Mouse (Mus musculus): ENCODE data around the gene Alg11.

Gene Alg11

GRCm38 (mm10) chr8:22060446-22060889 lies at the start of gene Alg11:
TSS of gene Alg11 (plus strand) at chr8:22060721.
- DNase-seq (ENCODE audit: low spot score in 2 of 2) = peak; percentile 95 to 97

- DNase-seq (ENCODE audit: low spot score in 2 of 2) = no peak
These were observed 47.4 kb upstream of the Alg11 start for GRCm38 (mm10) chr8:22013034-22013707.

- no peak for DNase-seq (ENCODE audit: low spot score in 2 of 2)
These were observed 42.8 kb upstream of the Alg11 start for GRCm38 (mm10) chr8:22017731-22018130.

GRCm38 (mm10) chr8:22019498-22019897 lies 41.0 kb upstream of the Alg11 start:
- no peak for DNase-seq (ENCODE audit: low spot score in 2 of 2)

GRCm38 (mm10) chr8:22022244-22022643 lies 38.3 kb upstream of the Alg11 start:
- no peak for DNase-seq (ENCODE audit: low spot score in 2 of 2)

- DNase-seq (ENCODE audit: low spot score in 2 of 2) = no peak
These were observed 35.3 kb upstream of the Alg11 start for GRCm38 (mm10) chr8:22025241-22025640.

- DNase-seq (ENCODE audit: low spot score in 2 of 2) = no peak
These were observed 31.5 kb upstream of the Alg11 start for GRCm38 (mm10) chr8:22028973-22029372.

DNA sequence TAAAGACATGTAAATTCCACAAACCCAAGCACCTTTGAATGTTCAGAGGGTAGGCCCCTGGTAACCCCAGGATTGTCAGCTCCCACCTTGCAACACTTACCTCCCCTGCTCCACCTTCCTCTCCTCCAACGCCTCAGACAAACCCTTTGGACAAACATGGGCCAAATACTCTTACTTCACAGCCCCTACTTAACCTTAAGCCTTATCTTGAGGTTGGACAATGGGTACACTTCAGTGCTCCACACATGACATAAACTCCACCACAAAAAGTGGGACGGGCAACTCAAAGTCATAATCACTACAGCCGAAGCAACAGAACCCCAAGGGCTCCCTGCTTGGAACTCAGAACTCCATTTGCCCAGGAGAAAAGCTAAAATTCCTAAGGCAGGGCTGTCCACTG lies 29.5 kb upstream of the Alg11 start:
- no peak for DNase-seq (ENCODE audit: low spot score in 2 of 2)

DNA sequence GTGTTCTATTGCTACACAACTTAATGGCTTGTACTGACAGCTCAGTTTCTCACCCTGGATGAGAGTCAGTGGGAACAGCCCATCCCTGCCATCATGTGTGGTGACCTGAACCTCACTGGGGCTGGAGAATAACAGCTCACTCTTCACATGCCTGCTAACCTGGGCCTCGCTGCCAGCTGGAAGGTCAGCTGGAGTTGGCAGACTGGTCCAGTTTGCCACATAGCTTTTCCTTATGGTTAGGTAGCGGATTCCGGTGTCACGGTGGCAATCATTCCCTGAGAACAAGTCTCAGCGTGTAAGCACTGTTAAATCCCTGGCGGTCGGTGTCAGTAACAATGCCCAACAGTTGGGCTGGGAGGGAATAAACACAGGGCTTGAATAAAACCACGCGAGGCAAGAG lies 24.4 kb upstream of the Alg11 start:
- DNase-seq (ENCODE audit: low spot score in 2 of 2) = no peak

- DNase-seq (ENCODE audit: low spot score in 2 of 2) = no peak
These were observed 23.5 kb upstream of the Alg11 start for GRCm38 (mm10) chr8:22037022-22037421.

DNA sequence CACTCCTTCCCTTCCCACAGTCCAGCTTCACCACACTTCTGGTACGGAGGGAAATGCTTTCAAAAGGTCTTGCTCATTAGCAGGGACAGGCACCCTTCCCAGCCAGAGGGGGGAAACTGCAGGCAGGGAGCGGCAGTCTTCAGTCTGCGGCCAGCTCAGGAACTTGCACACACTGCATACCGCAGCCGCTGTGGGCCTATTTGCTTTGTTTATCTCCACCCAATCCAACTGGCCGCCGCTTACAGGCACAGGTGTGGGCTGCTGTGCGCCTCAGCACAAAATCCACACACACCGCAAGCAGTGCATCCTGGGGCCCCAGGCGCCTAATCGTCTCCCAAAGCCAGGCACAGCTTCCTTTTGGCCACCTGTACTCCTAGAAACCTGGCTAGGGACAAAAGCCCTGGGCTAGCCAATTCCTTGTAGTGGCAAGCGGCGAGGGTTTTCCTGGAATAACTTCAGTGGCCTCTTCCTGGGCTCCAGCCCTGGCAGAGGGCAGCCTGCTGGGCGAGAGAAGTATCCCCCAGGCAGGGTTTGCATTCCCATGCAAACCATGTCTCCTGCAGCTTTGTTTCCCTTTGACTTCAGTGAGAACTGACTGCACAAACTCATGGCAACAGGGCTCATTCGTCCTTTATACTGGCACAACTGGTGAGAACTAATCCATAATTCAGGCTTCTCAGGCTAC lies 20.9 kb upstream of the Alg11 start:
- DNase-seq (ENCODE audit: low spot score in 2 of 2) = no peak

DNA sequence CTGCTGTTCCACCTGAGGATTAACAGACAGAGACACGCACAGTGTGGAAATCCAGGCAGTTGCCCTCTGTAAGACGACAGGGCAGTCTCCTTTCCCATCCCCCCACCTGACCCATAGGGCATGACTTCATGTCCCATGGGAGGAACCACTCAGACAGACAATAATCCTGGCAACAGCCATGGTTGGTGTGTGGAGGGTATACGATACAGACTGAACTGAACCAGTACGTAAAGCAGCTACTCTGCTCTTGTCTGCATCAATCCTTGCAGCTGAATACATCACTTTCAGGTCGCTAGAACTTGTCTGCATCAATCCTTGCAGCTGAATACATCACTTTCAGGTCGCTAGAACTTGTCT lies 20.4 kb upstream of the Alg11 start:
- no peak for DNase-seq (ENCODE audit: low spot score in 2 of 2)

- DNase-seq (ENCODE audit: low spot score in 2 of 2) = no peak
These were observed 18.0 kb upstream of the Alg11 start for GRCm38 (mm10) chr8:22042515-22042914.

GRCm38 (mm10) chr8:22043706-22044105 lies 16.8 kb upstream of the Alg11 start:
- DNase-seq (ENCODE audit: low spot score in 2 of 2) = no peak

DNA sequence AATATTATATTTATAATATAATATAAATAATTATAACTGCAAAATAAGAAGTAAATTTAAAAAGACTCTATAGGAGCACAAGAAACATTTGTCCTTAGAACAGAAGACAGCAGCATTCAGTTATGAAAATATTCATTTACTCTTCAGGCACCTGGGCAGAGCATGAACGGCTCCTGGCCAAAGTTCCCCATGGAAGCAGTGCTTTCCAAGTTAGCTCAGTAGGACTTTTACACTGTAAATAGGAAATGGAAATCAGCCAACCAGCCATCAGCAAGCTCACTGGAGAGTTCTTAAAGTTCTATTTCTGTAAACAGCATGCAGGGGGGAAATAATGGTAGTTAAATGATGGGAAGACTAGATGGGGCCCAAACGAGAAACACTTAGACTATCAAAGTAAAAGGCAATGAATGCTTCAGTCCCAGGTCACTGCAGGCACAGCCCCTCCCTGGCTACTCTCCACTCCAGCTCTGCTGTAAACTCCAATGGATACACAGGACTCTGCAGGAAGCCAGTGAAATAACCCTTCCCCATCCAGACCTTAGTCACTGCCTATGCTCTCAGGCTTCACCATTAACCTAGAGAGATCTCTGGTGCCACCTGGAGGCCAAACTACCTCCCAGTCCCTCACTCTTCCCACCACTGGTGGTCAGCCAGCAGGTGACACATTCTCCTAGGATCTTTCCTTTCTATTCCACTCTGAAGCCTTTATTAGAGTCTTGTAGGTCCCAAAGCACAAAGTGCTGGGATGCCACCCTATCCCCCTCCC lies 12.6 kb upstream of the Alg11 start:
- peak in 1 of 2 experiments; percentile 12 for DNase-seq (ENCODE audit: low spot score in 2 of 2)

DNA sequence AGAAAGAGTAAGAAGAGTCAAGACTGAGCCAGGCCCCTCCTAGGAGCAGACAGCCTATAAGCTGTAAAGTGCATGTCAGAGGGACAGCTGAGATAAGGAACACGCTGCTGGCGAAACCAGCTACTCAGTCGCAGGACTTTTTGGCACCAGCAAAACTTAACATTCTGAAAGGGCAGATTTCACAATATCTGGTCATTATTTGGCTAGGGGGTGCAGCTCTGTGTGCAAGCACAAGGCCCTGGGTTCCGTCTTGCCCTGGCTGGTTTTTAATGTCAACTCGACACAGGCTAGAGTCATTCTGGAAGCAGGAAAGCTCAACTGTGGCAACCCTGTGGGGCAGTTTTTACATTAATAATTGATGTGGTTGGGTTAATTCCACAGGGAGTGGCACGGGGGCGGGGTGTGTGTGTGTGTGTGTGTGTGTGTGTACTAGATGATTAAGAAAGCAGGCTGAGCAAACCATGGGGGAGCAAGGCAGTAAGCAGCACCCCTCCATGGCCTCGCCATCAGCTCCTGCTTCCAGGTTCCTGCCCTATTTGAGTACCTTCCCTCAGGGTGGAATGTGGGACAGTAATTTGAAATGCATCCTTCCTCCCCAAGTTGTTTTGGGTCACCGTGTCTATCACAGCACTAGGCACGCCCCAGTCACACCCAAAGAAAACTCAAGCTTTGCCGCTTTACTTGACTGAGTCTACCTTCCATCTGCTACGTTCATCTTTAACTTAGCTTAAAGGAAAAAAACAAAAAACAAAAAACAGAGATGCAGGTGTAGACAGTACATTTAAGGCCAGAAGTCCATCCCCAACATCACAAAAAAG lies 5.6 kb upstream of the Alg11 start:
- no peak for DNase-seq (ENCODE audit: low spot score in 2 of 2)

- DNase-seq (ENCODE audit: low spot score in 2 of 2) = no peak
These were observed 5.0 kb upstream of the Alg11 start for GRCm38 (mm10) chr8:22055492-22055877.

- DNase-seq (ENCODE audit: low spot score in 2 of 2) = no peak
These were observed 3.7 kb upstream of the Alg11 start for GRCm38 (mm10) chr8:22056850-22057249.

DNA sequence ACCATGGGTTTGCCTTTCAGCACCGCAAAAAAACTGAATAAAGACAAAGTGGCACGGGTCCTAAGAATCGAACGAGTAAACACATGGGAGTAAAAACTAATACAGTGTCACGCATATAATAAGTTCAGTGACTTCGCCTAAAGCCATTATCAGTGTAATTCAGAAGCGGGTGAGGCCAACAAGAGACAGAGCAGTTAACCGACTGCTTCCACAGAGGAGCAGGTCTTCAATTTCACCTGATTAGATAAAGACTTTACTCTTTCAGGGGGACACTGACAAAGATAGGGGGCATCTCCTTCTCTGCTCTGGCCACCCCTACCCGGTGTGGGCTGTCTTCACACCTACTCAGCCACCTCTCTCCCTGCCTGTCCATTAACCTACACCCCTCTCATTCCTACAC lies 2.2 kb upstream of the Alg11 start:
- no peak for DNase-seq (ENCODE audit: low spot score in 2 of 2)

GRCm38 (mm10) chr8:22059153-22059738 lies 1.3 kb upstream of the Alg11 start:
- no peak for DNase-seq (ENCODE audit: low spot score in 2 of 2)

DNA sequence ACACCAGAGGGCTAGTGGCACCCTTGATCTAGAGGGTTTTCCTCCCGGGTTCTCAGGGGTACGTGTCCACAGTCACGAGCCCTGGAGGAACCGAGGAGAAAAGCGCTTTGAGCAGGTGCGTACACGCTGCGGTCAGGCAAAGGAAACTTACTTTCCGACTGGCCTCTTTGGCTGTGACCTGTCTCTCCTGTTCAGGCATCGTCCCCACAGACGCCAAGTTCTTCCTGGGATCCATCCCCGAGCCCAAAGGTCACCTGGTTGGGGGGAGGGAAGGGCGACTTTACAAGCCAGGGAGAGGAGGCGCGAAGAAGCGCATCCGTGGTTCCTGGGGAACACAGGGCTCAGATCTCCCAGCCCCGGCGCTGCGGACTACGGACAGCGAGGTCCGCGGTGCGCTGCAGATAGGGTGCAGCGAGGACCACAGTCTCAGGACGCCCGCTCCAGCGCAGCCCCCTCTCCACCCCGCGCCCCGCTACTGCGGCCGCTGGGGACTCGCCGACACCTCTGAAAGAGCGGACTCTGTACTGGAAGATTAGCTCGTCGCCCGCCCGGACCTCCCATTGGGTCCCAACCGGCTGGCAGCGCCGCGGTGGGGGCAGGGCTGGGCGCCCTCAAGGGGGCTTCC lies 588 bp upstream of the Alg11 start, which contains the start of gene Atp7b:
Gene Atp7b, minus strand, starts transcription at position 485 of the 625 bp plus-strand sequence.
- DNase-seq (ENCODE audit: low spot score in 2 of 2) = peak in 1 of 2 experiments; percentile 55
